Mouse (Mus musculus): Measurements from ENCODE around the gene Ddx43. TPM values are rescaled to one million over a fixed set of nuclear protein-coding genes. Genes with fewer than 3 reads are reported as not detected.

Ddx43 gene
- total and polyA plus RNA-seq, 2 experiments from 2014 or later: not detected

GRCm38 (mm10) chr9:78432471-78432870 is 36.9 kb downstream of the Ddx43 start:
- 88% methylated on average over 5 of the region's 5 CpGs for WGBS
- Histone ChIP-seq H3K4me3 (ENCODE audit: low read depth, low read length) (no peak overlapping the region), H3K27ac (ENCODE audit: low read depth) (no peak overlapping the region), H3K36me3 (replicated peaks; ENCODE audit: control insufficient read depth, insufficient read depth, low read length) (no peaks in the 10 kb centered on the region), H3K4me2 (ENCODE audit: low read depth, low read length) (no peak overlapping the region), H3K9ac (replicated peaks; ENCODE audit: low read depth, low read length) (no peak overlapping the region), H3K27me3 (ENCODE audit: control insufficient read depth, insufficient read depth, low read length) (no peaks in the 10 kb centered on the region), H3K9me3 (replicated peaks; ENCODE audit: control insufficient read depth, low read length) (no peaks in the 10 kb centered on the region), H3K4me1 (ENCODE audit: control insufficient read depth, insufficient read depth) (no peaks in the 10 kb centered on the region)
- TF ChIP-seq EP300 (IDR thresholded peaks at IDR 0.05; ENCODE audit: low read depth) (no peak), CTCF (IDR thresholded peaks at IDR 0.05; ENCODE audit: low read depth) (no peak)
- no peak for DNase-seq (ENCODE audit: low spot score)
- ATAC-seq (ENCODE audit: insufficient read depth, low read depth): no peak

DNA sequence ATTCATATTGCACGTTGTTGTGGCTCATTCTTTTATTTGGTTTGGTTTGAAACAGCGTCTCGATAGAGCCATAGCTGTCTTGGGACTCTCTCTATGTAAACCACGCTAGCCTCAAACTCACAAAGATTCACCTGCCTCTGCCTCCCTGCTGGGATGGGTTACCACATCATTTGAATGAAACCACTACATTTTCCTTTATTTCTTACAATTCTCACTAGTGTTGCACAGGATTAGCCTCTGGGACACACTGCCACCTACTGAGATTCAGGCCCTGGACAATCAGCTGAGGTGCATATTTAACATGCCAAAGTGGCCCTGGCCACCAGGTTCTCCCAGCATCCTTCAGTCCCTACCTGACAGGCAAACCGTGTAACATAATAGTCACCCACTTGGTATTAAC is 43.8 kb downstream of the Ddx43 start:
- Histone ChIP-seq H3K4me2 (ENCODE audit: low read depth, low read length) (no peak overlapping the region), H3K9ac (replicated peaks; ENCODE audit: low read depth, low read length) (no peak overlapping the region), H3K4me1 (ENCODE audit: control insufficient read depth, insufficient read depth) (no peaks in the 10 kb centered on the region), H3K4me3 (ENCODE audit: low read depth, low read length) (no peak overlapping the region), H3K27me3 (ENCODE audit: control insufficient read depth, insufficient read depth, low read length) (peaks cover 40% of the 10 kb centered on the region), H3K9me3 (replicated peaks; ENCODE audit: control insufficient read depth, low read length) (no peaks in the 10 kb centered on the region), H3K36me3 (replicated peaks; ENCODE audit: control insufficient read depth, insufficient read depth, low read length) (no peaks in the 10 kb centered on the region), H3K27ac (ENCODE audit: low read depth) (no peak overlapping the region)
- no peak for ATAC-seq (ENCODE audit: insufficient read depth, low read depth)
- WGBS: 69% methylated on average over 5 of the region's 5 CpGs
- DNase-seq (ENCODE audit: low spot score): no peak
- TF ChIP-seq CTCF (IDR thresholded peaks at IDR 0.05; ENCODE audit: low read depth) (no peak), EP300 (IDR thresholded peaks at IDR 0.05; ENCODE audit: low read depth) (no peak)

- 0 out of 2 replicates have a peak, but pooled peaks have one; percentile 16 for ATAC-seq (ENCODE audit: insufficient read depth, low read depth)
- peaks cover 44% of the 10 kb centered on the region for H3K27me3 ChIP-seq (ENCODE audit: control insufficient read depth, insufficient read depth, low read length)
These were observed 46.6 kb downstream of the Ddx43 start for GRCm38 (mm10) chr9:78442237-78442578.

DNA sequence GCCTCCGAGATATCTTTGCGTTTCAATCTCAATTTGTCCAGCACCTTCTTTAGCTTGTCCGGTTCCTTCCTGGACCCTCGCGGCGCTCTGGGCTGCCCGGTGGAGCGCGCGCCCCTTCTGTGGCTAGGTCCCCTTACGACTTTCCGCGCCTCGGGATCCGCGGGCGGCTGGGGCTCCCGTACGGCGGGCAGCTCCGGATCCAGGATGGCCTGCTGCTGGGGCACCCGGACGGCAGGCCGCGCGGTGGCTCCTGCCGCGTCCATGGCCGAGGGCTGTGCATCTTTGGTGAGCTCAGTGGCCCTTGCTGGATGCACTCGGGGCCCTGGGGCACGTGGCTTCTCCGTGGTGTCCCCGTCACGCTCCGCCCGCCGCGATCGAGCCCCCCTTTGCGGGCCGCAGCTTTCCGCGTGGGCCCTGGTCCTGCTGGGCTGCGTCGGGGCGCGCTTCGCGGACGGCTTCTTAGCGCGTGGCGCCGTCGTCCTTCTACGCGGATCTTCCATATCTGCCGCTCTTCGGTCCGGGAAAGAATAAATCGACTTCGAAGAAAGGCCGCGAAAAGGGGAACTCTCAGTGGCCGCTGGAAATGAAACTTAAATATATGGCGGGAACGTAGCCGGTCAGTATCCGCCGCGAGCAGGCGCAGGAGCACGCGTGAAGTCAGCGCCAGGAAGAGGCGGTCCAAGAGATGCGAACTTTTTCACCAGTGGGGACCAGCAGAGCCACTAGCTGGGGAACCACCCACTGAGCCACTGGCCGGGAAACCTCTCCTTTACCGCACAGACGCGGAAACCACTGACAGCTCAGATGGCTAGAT is 47.2 kb downstream of the Ddx43 start, which contains the start of gene Cgas:
TSS of gene Cgas (minus strand) at position 659 of the 814 bp plus-strand sequence.
- H3K36me3 ChIP-seq (replicated peaks; ENCODE audit: control insufficient read depth, insufficient read depth, low read length): no peaks in the 10 kb centered on the region
- H3K4me3 ChIP-seq (ENCODE audit: low read depth, low read length): peak within 1 kb of the TSS; percentile 56
- ATAC-seq (ENCODE audit: insufficient read depth, low read depth) (peak; percentile 64), DNase-seq (ENCODE audit: low spot score) (peak; percentile 58)
- no peak for TF ChIP-seq CTCF (IDR thresholded peaks at IDR 0.05; ENCODE audit: low read depth)
- TF ChIP-seq EP300 (IDR thresholded peaks at IDR 0.05; ENCODE audit: low read depth): no peak
- H3K27me3 ChIP-seq (ENCODE audit: control insufficient read depth, insufficient read depth, low read length): peaks cover 44% of the 10 kb centered on the region
- H3K4me1 ChIP-seq (ENCODE audit: control insufficient read depth, insufficient read depth): no peaks in the 10 kb centered on the region
- H3K9ac ChIP-seq (replicated peaks; ENCODE audit: low read depth, low read length): peak within 1 kb of the TSS; percentile 22
- peak within 1 kb of the TSS; percentile 68 for H3K4me2 ChIP-seq (ENCODE audit: low read depth, low read length)
- WGBS: 1% methylated on average over 81 of the region's 81 CpGs
- H3K27ac ChIP-seq (ENCODE audit: low read depth): no peak within 1 kb of the TSS
- H3K9me3 ChIP-seq (replicated peaks; ENCODE audit: control insufficient read depth, low read length): no peaks in the 10 kb centered on the region

More at GRCm38 (mm10) chr9:78442237-78442578, 46.6 kb downstream of the Ddx43 start:
- DNase-seq (ENCODE audit: low spot score): no peak
- Histone ChIP-seq H3K9ac (replicated peaks; ENCODE audit: low read depth, low read length) (peak overlapping the region; percentile 22; the same call in 1 of the 2 replicates), H3K4me2 (ENCODE audit: low read depth, low read length) (peak overlapping the region; percentile 68), H3K4me1 (ENCODE audit: control insufficient read depth, insufficient read depth) (no peaks in the 10 kb centered on the region), H3K36me3 (replicated peaks; ENCODE audit: control insufficient read depth, insufficient read depth, low read length) (no peaks in the 10 kb centered on the region), H3K4me3 (ENCODE audit: low read depth, low read length) (peak overlapping the region; percentile 56), H3K9me3 (replicated peaks; ENCODE audit: control insufficient read depth, low read length) (no peaks in the 10 kb centered on the region), H3K27ac (ENCODE audit: low read depth) (no peak overlapping the region)
- TF ChIP-seq EP300 (IDR thresholded peaks at IDR 0.05; ENCODE audit: low read depth): no peak
- TF ChIP-seq CTCF (IDR thresholded peaks at IDR 0.05; ENCODE audit: low read depth): no peak
- WGBS: 5% methylated on average over 9 of the region's 9 CpGs

DNA sequence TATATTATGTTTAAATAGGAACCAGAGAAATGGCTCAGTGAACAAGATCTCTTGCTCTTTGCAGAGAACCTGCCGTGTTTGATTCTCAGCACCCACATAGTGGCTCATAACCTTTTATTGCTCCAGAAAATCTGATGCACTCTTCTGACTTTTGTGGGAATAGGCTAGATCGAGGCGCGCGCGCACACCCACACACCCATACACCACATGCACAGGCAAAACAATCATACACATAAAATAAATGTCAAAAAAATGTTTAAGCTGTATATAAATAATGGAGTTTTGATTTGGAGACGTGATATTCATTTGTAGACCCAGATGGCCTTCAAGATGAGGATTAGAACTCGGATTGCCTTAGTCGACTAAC is 52.0 kb downstream of the Ddx43 start:
- H3K36me3 ChIP-seq (replicated peaks; ENCODE audit: control insufficient read depth, insufficient read depth, low read length): peaks cover 15% of the 10 kb centered on the region
- no peak for DNase-seq (ENCODE audit: low spot score)
- TF ChIP-seq CTCF (IDR thresholded peaks at IDR 0.05; ENCODE audit: low read depth): no peak
- TF ChIP-seq EP300 (IDR thresholded peaks at IDR 0.05; ENCODE audit: low read depth): no peak
- H3K27ac ChIP-seq (ENCODE audit: low read depth): no peak overlapping the region
- H3K4me3 ChIP-seq (ENCODE audit: low read depth, low read length): peak overlapping the region; percentile 98
- H3K4me2 ChIP-seq (ENCODE audit: low read depth, low read length): peak overlapping the region; percentile 82
- no peak for ATAC-seq (ENCODE audit: insufficient read depth, low read depth)
- 28% methylated on average over 9 of the region's 9 CpGs for WGBS
- H3K9me3 ChIP-seq (replicated peaks; ENCODE audit: control insufficient read depth, low read length): no peaks in the 10 kb centered on the region
- H3K9ac ChIP-seq (replicated peaks; ENCODE audit: low read depth, low read length): no peak overlapping the region
- peaks cover 6% of the 10 kb centered on the region for H3K4me1 ChIP-seq (ENCODE audit: control insufficient read depth, insufficient read depth)
- peaks cover 21% of the 10 kb centered on the region for H3K27me3 ChIP-seq (ENCODE audit: control insufficient read depth, insufficient read depth, low read length)
